Mouse (Mus musculus): Measurements from ENCODE around the gene Kntc1. TPM values are rescaled to one million over a fixed set of nuclear protein-coding genes. Genes with fewer than 3 reads are reported as not detected.

The Kntc1 gene
- polyA plus RNA-seq, 1 experiment from 2014 or later = 3.1 TPM

- no peak overlapping the region for H3K27ac ChIP-seq (ENCODE audit: low read length)
- no peaks in the 10 kb centered on the region for H3K9me3 ChIP-seq (replicated peaks; ENCODE audit: control insufficient read depth, low read length, poor library complexity, severe bottlenecking)
- WGBS = 87% methylated on average over 4 of the region's 4 CpGs
- H3K27me3 ChIP-seq (ENCODE audit: control insufficient read depth, insufficient read depth, low read depth, low read length) = no peaks in the 10 kb centered on the region
- no peak overlapping the region for H3K4me3 ChIP-seq (ENCODE audit: low read depth, low read length)
- no peaks in the 10 kb centered on the region for H3K36me3 ChIP-seq (ENCODE audit: control insufficient read depth, insufficient read depth, low read length)
- no peak overlapping the region for H3K4me2 ChIP-seq (ENCODE audit: low read length)
- H3K9ac ChIP-seq (ENCODE audit: low read depth, low read length) = no peak overlapping the region
- no peaks in the 10 kb centered on the region for H3K4me1 ChIP-seq (ENCODE audit: control insufficient read depth, insufficient read depth, low read length)
- no peak for ATAC-seq
Measured at GRCm38 (mm10) chr5:123869615-123870014, 120.1 kb downstream of the Kntc1 start.

Other genes starting within 250 kb of the Kntc1 start
- 0.58 and 1.4 TPM in 2 replicates for gene B3gnt4, start 239.3 kb upstream of the Kntc1 start, polyA plus RNA-seq (2015; fragmentation: Nextera tagmentation; extraction: Ambion mirVana)
- gene Diablo, start 225.5 kb upstream of the Kntc1 start, polyA plus RNA-seq (2015; fragmentation: Nextera tagmentation; extraction: Ambion mirVana) = 109 and 111 TPM in 2 replicates
- gene Gm49027, start 224.2 kb upstream of the Kntc1 start, polyA plus RNA-seq (2015; fragmentation: Nextera tagmentation; extraction: Ambion mirVana) = 0.73 and 0.92 TPM in 2 replicates
- 44.7 and 44.8 TPM in 2 replicates for gene Vps33a, start 176.7 kb upstream of the Kntc1 start, polyA plus RNA-seq (2015; fragmentation: Nextera tagmentation; extraction: Ambion mirVana)
- gene Clip1, start 65.1 kb upstream of the Kntc1 start, polyA plus RNA-seq (2015; fragmentation: Nextera tagmentation; extraction: Ambion mirVana) = 86.1 and 93.6 TPM in 2 replicates
- gene Zcchc8, start 28.6 kb upstream of the Kntc1 start, polyA plus RNA-seq (2015; fragmentation: Nextera tagmentation; extraction: Ambion mirVana) = 70.5 and 76.7 TPM in 2 replicates
- 124 and 134 TPM in 2 replicates for gene Rsrc2, start 302 bp upstream of the Kntc1 start, polyA plus RNA-seq (2015; fragmentation: Nextera tagmentation; extraction: Ambion mirVana)
- not detected in 2 replicates for gene Hcar2, start 115.8 kb downstream of the Kntc1 start, polyA plus RNA-seq (2015; fragmentation: Nextera tagmentation; extraction: Ambion mirVana)
- gene Hcar1, start 130.3 kb downstream of the Kntc1 start, polyA plus RNA-seq (2015; fragmentation: Nextera tagmentation; extraction: Ambion mirVana) = 0.55 and 0.62 TPM in 2 replicates
- 122 and 130 TPM in 2 replicates for gene Denr, start 157.5 kb downstream of the Kntc1 start, polyA plus RNA-seq (2015; fragmentation: Nextera tagmentation; extraction: Ambion mirVana)
- 2.6 and 3.6 TPM in 2 replicates for gene Gm43518, start 177.7 kb downstream of the Kntc1 start, polyA plus RNA-seq (2015; fragmentation: Nextera tagmentation; extraction: Ambion mirVana)
- 4.2 and 4.9 TPM in 2 replicates for gene Ccdc62, start 181.0 kb downstream of the Kntc1 start, polyA plus RNA-seq (2015; fragmentation: Nextera tagmentation; extraction: Ambion mirVana)
- gene Hip1r, start 223.9 kb downstream of the Kntc1 start, polyA plus RNA-seq (2015; fragmentation: Nextera tagmentation; extraction: Ambion mirVana) = 33.5 and 34.3 TPM in 2 replicates

Measured in midbrain, embryonic 16.5 days (tissue).